Mouse (Mus musculus): Measurements from ENCODE around the gene Vmn2r87. TPM values are rescaled to one million over a fixed set of nuclear protein-coding genes. Genes with fewer than 3 reads are reported as not detected.
"Not testable (repeated sequence)": the region's sequence is repeated elsewhere in the genome, so short reads cannot be mapped to it uniquely, and the experiment has no call there.

Gene Vmn2r87
- not detected for total RNA-seq (2021)
- not detected in 2 replicates for polyA plus RNA-seq (2012; rRNA removed)
- long read RNA-seq: 0 reads

DNA sequence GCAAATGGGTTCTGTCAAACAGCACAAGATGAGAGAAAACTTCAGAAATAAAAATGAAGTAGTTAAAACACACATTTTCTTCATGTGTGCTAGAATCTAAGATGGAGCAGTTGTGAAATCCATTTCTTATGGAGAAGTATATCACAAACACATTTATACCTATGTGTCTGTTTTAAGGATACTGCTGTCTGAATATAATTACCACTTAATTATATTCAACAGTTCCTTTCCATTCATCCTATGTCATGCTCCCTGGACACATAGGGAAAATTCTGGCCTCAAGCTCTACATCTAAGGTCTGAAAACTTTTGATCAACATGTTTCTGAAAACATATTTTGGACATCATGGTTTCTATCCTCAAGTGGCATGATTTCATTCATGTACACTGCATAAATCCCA is at the start of gene Vmn2r87:
Gene Vmn2r87, minus strand, starts transcription at position 101 of the 400 bp plus-strand sequence.
- no peaks in the 10 kb centered on the region for H3K36me3 ChIP-seq (ENCODE audit: control insufficient read depth, insufficient read depth, low read length)
- H3K27me3 ChIP-seq (ENCODE audit: control insufficient read depth, insufficient read depth, low read length): no peaks in the 10 kb centered on the region
- intact Hi-C loops (cut with DNase I): no loop called here
- no peaks in the 10 kb centered on the region for H3K4me1 ChIP-seq (ENCODE audit: control insufficient read depth, insufficient read depth, low read length)
- TF ChIP-seq POLR2A (IDR thresholded peaks at IDR 0.05; ENCODE audit: insufficient read depth, low read depth, low read length): no peak
- H3K9ac ChIP-seq (ENCODE audit: low read depth, low read length): no peak within 1 kb of the TSS
- no peak for DNase-seq
- no peaks in the 10 kb centered on the region for H3K79me2 ChIP-seq (replicated peaks; ENCODE audit: control insufficient read depth, insufficient read depth, low read length)
- H3K27ac ChIP-seq: no peak within 1 kb of the TSS
- H3K4me3 ChIP-seq: no peak within 1 kb of the TSS

DNA sequence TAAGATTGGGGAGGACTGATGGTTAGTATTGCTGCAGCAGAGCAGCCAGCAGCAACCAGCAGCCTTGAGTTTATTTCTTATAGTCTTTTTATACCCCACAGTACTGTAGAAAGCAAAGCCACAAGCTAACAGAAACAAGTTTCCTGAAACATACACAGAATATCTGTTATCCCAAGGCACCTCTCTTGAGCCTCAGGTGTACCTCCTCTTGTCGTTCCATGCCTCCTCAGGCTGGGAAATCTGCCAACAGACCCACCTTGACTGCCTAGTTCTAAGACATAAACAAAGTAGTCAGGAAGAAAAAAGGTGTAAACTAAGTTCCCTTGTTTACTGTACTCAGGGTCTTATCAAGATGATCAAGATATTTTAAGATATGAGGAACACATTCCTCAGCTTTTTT is 47.1 kb upstream of the Vmn2r87 start:
- H3K4me3 ChIP-seq; H3K27me3 ChIP-seq (ENCODE audit: control insufficient read depth, insufficient read depth, low read length); DNase-seq; H3K79me2 ChIP-seq (replicated peaks; ENCODE audit: control insufficient read depth, insufficient read depth, low read length); H3K4me1 ChIP-seq (ENCODE audit: control insufficient read depth, insufficient read depth, low read length); intact Hi-C loops (cut with DNase I); H3K27ac ChIP-seq; H3K9ac ChIP-seq (ENCODE audit: low read depth, low read length); H3K36me3 ChIP-seq (ENCODE audit: control insufficient read depth, insufficient read depth, low read length): not testable (repeated sequence)
- 46% methylated on average over 1 of the region's 1 CpGs for WGBS

GRCm38 (mm10) chr10:130541931-130542691 is 44.9 kb upstream of the Vmn2r87 start:
- H3K9ac ChIP-seq (ENCODE audit: low read depth, low read length): peak overlapping the region; percentile 58
- H3K4me1 ChIP-seq (ENCODE audit: control insufficient read depth, insufficient read depth, low read length); H3K27ac ChIP-seq; H3K27me3 ChIP-seq (ENCODE audit: control insufficient read depth, insufficient read depth, low read length); intact Hi-C loops (cut with DNase I); H3K79me2 ChIP-seq (replicated peaks; ENCODE audit: control insufficient read depth, insufficient read depth, low read length); H3K36me3 ChIP-seq (ENCODE audit: control insufficient read depth, insufficient read depth, low read length): not testable (repeated sequence)
- DNase-seq: peak; percentile 67 to 81
- 2% methylated on average over 21 of the region's 21 CpGs for WGBS
- H3K4me3 ChIP-seq: peak overlapping the region; percentile 59

GRCm38 (mm10) chr10:130536101-130536500 is 38.9 kb upstream of the Vmn2r87 start:
- Histone ChIP-seq H3K36me3 (ENCODE audit: control insufficient read depth, insufficient read depth, low read length) (no peaks in the 10 kb centered on the region), H3K79me2 (replicated peaks; ENCODE audit: control insufficient read depth, insufficient read depth, low read length) (no peaks in the 10 kb centered on the region), H3K27ac (no peak overlapping the region), H3K27me3 (ENCODE audit: control insufficient read depth, insufficient read depth, low read length) (no peaks in the 10 kb centered on the region), H3K4me3 (no peak overlapping the region), H3K9ac (ENCODE audit: low read depth, low read length) (no peak overlapping the region), H3K4me1 (ENCODE audit: control insufficient read depth, insufficient read depth, low read length) (no peaks in the 10 kb centered on the region)
- intact Hi-C loops (cut with DNase I): no loop called here
- 57% methylated on average over 3 of the region's 3 CpGs for WGBS
- no peak for DNase-seq
- TF ChIP-seq POLR2A (IDR thresholded peaks at IDR 0.05; ENCODE audit: insufficient read depth, low read depth, low read length) (no peak), CTCF (IDR thresholded peaks at IDR 0.05) (peak; percentile 34), EP300 (IDR thresholded peaks at IDR 0.05; ENCODE audit: insufficient read depth, low read depth, low read length) (no peak)

- H3K4me1 ChIP-seq (ENCODE audit: control insufficient read depth, insufficient read depth, low read length): no peaks in the 10 kb centered on the region
- DNase-seq: no peak
- no peak overlapping the region for H3K4me3 ChIP-seq
- no peaks in the 10 kb centered on the region for H3K27me3 ChIP-seq (ENCODE audit: control insufficient read depth, insufficient read depth, low read length)
- no peaks in the 10 kb centered on the region for H3K36me3 ChIP-seq (ENCODE audit: control insufficient read depth, insufficient read depth, low read length)
- TF ChIP-seq EP300 (IDR thresholded peaks at IDR 0.05; ENCODE audit: insufficient read depth, low read depth, low read length) (no peak), CTCF (IDR thresholded peaks at IDR 0.05) (no peak), POLR2A (IDR thresholded peaks at IDR 0.05; ENCODE audit: insufficient read depth, low read depth, low read length) (no peak)
- H3K79me2 ChIP-seq (replicated peaks; ENCODE audit: control insufficient read depth, insufficient read depth, low read length): no peaks in the 10 kb centered on the region
- 42% methylated on average over 10 of the region's 10 CpGs for WGBS
- intact Hi-C loops (cut with DNase I): no loop called here
- H3K27ac ChIP-seq: no peak overlapping the region
- H3K9ac ChIP-seq (ENCODE audit: low read depth, low read length): no peak overlapping the region
These were observed 30.7 kb upstream of the Vmn2r87 start for GRCm38 (mm10) chr10:130527926-130528325.

DNA sequence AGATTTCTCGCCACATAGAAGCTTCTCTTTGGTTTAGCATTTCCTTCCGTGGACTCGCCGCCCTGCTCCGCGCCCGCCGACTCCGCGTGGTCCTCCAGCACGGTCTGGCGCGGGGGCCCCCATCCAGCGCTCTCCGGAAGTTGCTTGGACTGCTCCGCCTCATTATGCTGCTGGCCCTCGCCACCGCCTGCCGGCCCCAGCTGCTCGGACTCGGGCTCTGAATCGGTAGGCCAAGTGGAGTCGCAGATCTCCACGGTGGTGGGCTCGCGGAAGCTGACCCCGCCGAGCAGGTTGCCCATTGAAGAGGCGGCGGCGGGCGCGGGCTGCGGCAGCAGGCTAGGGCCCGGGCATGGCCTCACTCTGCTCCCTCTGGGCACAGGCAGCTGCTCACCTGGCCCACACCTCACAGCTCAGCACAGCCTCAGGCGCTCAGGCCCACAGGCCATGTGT is 26.9 kb downstream of the Vmn2r87 start:
- H3K4me1 ChIP-seq (ENCODE audit: control insufficient read depth, insufficient read depth, low read length): no peaks in the 10 kb centered on the region
- no peak for DNase-seq
- no peak overlapping the region for H3K4me3 ChIP-seq
- H3K27me3 ChIP-seq (ENCODE audit: control insufficient read depth, insufficient read depth, low read length): no peaks in the 10 kb centered on the region
- H3K9ac ChIP-seq (ENCODE audit: low read depth, low read length): no peak overlapping the region
- no peaks in the 10 kb centered on the region for H3K36me3 ChIP-seq (ENCODE audit: control insufficient read depth, insufficient read depth, low read length)
- H3K79me2 ChIP-seq (replicated peaks; ENCODE audit: control insufficient read depth, insufficient read depth, low read length): no peaks in the 10 kb centered on the region
- intact Hi-C loops (cut with DNase I): no loop called here
- no peak for TF ChIP-seq CTCF (IDR thresholded peaks at IDR 0.05)
- no peak for TF ChIP-seq EP300 (IDR thresholded peaks at IDR 0.05; ENCODE audit: insufficient read depth, low read depth, low read length)
- no peak for TF ChIP-seq POLR2A (IDR thresholded peaks at IDR 0.05; ENCODE audit: insufficient read depth, low read depth, low read length)
- WGBS: 3% methylated on average over 36 of the region's 36 CpGs
- H3K27ac ChIP-seq: no peak overlapping the region

DNA sequence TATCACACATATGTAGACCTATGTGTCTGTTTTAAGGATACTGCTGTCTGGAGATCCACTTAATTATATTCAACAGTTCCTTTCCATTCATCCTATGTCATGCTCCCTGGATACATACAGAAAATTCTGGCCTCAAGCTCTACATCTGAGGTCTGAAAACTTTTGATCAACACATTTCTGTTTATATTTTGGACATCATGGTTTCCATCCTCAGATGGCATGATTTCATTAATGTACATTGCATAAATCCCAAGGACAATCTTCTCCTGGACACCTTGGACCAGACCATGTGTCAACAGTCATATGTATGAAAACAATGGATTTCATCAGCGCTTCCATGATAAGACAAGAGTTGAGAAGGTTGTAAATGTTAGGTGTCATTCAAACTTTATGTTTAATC is 41.2 kb downstream of the Vmn2r87 start, which contains the start of gene Vmn2r86:
Gene Vmn2r86, minus strand, starts transcription at position 101 of the 400 bp plus-strand sequence.
- H3K79me2 ChIP-seq (replicated peaks; ENCODE audit: control insufficient read depth, insufficient read depth, low read length); H3K4me1 ChIP-seq (ENCODE audit: control insufficient read depth, insufficient read depth, low read length); intact Hi-C loops (cut with DNase I); H3K27me3 ChIP-seq (ENCODE audit: control insufficient read depth, insufficient read depth, low read length); H3K27ac ChIP-seq; H3K36me3 ChIP-seq (ENCODE audit: control insufficient read depth, insufficient read depth, low read length); H3K4me3 ChIP-seq; DNase-seq; H3K9ac ChIP-seq (ENCODE audit: low read depth, low read length): not testable (repeated sequence)
- WGBS: 90% methylated on average over 1 of the region's 1 CpGs
